Mouse (Mus musculus) midbrain, embryonic 13.5 days (tissue): Measurements from ENCODE around the gene Tlr4. TPM values are rescaled to one million over a fixed set of nuclear protein-coding genes. Genes with fewer than 3 reads are reported as not detected.

ENCODE experiments used
- ATAC-seq: fragments of 200-750 bp; cut with Nextera tagmentation; 2 replicates; pipeline ENCODE4 v1.8.0; 2017; ENCODE audit warnings: mild to moderate bottlenecking, moderate TSS enrichment, moderate library complexity
- H3K27ac ChIP-seq: fragments of 300-500 bp; sonication (generic); 2 replicates; pipeline ENCODE4 v1.5.1; 2015; ENCODE audit warnings: inconsistent platforms, mild to moderate bottlenecking, moderate library complexity
- H3K27me3 ChIP-seq: fragments of 300-500 bp; sonication (generic); 2 replicates; pipeline ENCODE4 v1.6.1; 2015; ENCODE audit warnings: mild to moderate bottlenecking, inconsistent platforms
- H3K36me3 ChIP-seq: fragments of 300-500 bp; sonication (generic); 2 replicates; pipeline ENCODE4 v1.6.1; 2015; ENCODE audit warnings: mild to moderate bottlenecking, inconsistent platforms
- H3K4me1 ChIP-seq: fragments of 300-500 bp; sonication (generic); replicated peaks from 2 replicates; pipeline ENCODE4 v1.6.1; 2015; ENCODE audit warnings: inconsistent platforms
- H3K4me2 ChIP-seq: fragments of 300-500 bp; sonication (generic); replicated peaks from 2 replicates; pipeline ENCODE4 v1.6.1; 2015; ENCODE audit warnings: moderate library complexity, mild to moderate bottlenecking, inconsistent platforms
- H3K4me3 ChIP-seq: fragments of 300-500 bp; sonication (generic); replicated peaks from 2 replicates; pipeline ENCODE4 v1.5.1; 2015; ENCODE audit warnings: mild to moderate bottlenecking, inconsistent platforms
- H3K9ac ChIP-seq: fragments of 300-500 bp; sonication (generic); replicated peaks from 2 replicates; pipeline ENCODE4 v1.6.1; 2015; ENCODE audit warnings: mild to moderate bottlenecking, inconsistent platforms
- H3K9me3 ChIP-seq: fragments of 300-500 bp; sonication (generic); 2 replicates; pipeline ENCODE4 v1.6.1; 2016; ENCODE audit warnings: mild to moderate bottlenecking, inconsistent platforms
- WGBS: fragments of 180-500 bp; shearing (Covaris S2); methylation state at CpG from one replicate; pipeline ENCODE4 v1.1.7; 2015; 5-methylcytosine and 5-hydroxymethylcytosine counted together
- polyA plus RNA-seq: library from polyadenylated mRNA; unstranded; fragments of >200 nt; fragmentation: Nextera tagmentation; extraction: Ambion mirVana; gene quantifications from 2 replicates; pipeline ENCODE4 v1.2.1, GENCODE M21; 2015

Gene Tlr4
- polyA plus RNA-seq = 0.58 and 0.67 TPM in 2 replicates

DNA sequence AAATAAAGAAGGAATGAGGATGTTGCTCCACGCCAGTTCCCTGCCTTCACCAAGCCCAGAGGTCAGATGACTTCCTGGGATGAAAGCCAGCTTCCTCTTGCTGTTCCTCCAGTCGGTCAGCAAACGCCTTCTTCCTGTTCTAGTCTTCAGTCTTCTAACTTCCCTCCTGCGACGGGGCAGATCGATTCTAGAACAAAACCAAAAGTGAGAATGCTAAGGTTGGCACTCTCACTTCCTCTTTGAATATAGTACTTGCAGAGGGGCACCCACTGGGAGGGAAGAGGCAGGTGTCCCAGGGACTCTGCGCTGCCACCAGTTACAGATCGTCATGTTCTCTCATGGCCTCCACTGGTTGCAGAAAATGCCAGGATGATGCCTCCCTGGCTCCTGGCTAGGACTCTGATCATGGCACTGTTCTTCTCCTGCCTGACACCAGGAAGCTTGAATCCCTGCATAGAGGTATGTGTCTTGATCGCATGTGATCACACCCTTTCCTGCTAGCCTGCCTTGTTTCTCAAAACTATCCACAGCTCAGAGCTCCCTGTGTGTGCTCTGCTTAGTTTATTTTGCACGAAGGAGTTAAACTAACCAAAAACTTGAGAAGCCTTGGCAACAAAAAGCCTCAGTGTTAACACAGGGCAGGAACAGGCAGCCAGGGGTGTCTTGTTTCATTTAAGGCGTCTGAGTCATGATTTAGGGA is at the start of gene Tlr4:
Gene Tlr4, plus strand, starts transcription at position 122 of the 700 bp plus-strand sequence.
- no peak for ATAC-seq
- WGBS = 81% methylated on average over 11 of the region's 11 CpGs

DNA sequence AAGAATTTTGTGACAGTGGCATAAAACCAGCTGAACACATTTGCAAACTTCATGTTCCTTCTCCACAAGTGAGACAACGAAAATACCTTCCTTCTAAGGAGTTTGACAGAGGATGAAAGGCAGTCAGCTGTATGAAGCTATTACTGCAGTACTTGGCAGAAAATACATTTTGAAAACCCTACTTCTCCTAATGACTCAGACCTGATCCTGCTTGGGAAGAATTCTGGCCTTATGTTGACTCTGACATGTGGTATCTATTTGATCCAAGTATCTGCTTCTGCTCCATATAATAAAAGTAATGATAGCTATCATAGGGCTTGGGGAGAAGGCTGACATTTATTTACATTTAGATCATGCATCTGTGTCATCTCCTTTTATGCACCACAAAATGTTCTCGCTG is 33.1 kb upstream of the Tlr4 start:
- no peaks in the 10 kb centered on the region for H3K27me3 ChIP-seq
- no peak for ATAC-seq
- H3K9ac ChIP-seq = no peak overlapping the region
- no peak overlapping the region for H3K27ac ChIP-seq
- 91% methylated on average over 2 of the region's 2 CpGs for WGBS
- H3K4me3 ChIP-seq = no peak overlapping the region
- H3K36me3 ChIP-seq = no peaks in the 10 kb centered on the region
- H3K4me1 ChIP-seq = no peaks in the 10 kb centered on the region
- H3K4me2 ChIP-seq = no peak overlapping the region
- H3K9me3 ChIP-seq = no peaks in the 10 kb centered on the region

More for the DNA sequence above, at the start of gene Tlr4:
- Histone ChIP-seq H3K9me3 (no peaks in the 10 kb centered on the region), H3K27ac (no peak within 1 kb of the TSS), H3K4me2 (no peak within 1 kb of the TSS), H3K4me1 (no peaks in the 10 kb centered on the region), H3K36me3 (no peaks in the 10 kb centered on the region), H3K4me3 (no peak within 1 kb of the TSS), H3K27me3 (no peaks in the 10 kb centered on the region), H3K9ac (no peak within 1 kb of the TSS)

DNA sequence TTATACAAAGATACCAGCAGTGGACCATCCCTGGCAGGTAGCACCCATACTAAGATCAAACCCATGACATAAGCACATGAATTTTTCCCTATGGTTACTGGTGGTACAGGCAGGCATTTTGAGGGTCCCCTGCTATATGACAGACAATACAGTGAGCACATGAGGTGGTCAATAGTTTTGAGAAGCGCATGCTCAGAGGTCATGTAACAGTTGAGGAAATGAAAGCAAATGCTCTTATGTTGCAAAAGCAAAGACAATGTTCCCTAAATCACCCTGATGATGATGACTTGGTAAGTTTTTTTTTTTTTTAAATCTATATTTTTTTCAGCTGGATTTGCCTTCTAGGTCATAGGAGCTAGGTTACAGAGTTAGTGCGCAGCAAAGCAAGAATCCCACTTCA is 30.7 kb upstream of the Tlr4 start:
- H3K4me1 ChIP-seq = no peaks in the 10 kb centered on the region
- H3K27ac ChIP-seq = no peak overlapping the region
- H3K27me3 ChIP-seq = no peaks in the 10 kb centered on the region
- H3K9ac ChIP-seq = no peak overlapping the region
- H3K9me3 ChIP-seq = no peaks in the 10 kb centered on the region
- H3K36me3 ChIP-seq = no peaks in the 10 kb centered on the region
- no peak overlapping the region for H3K4me3 ChIP-seq
- H3K4me2 ChIP-seq = no peak overlapping the region
- WGBS = 95% methylated on average over 2 of the region's 2 CpGs
- ATAC-seq = no peak

DNA sequence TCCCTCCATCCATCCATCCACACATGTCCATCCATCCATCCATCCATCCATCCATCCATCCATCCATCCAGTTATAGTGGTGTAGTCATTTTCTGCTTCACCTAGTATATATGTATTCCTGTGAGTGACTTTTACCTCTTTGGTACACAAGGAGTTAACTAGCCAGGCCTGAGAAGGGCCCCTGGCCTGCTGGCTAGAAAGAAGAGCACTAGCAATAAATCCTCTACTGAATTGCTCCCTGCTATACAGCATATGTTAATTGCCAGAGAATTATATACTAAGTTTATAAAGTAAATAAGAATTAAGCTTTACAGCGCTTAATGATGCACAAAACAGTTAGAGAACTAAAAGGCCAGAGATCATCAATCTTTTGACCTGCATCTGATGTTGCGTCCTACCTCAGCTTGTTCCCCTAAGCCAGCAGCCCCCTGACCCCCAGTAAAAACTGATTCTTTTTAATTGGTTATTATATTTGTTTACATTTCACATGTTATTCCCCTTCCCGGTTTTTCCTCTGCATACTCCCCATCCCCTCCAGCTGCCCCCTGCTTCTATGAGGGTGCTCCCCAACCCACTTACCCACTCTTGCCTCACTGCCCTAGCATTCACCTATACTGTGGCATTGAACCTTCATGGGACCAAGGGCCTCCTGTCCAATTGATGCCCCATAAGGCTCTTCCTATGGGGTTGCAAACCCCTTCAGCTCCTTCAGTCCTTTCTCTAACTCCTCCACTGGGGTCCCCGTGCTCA is 22.7 kb upstream of the Tlr4 start:
- no peak for ATAC-seq
- no peak overlapping the region for H3K4me2 ChIP-seq
- H3K36me3 ChIP-seq = no peaks in the 10 kb centered on the region
- no peaks in the 10 kb centered on the region for H3K9me3 ChIP-seq
- 82% methylated on average over 4 of the region's 4 CpGs for WGBS
- no peak overlapping the region for H3K27ac ChIP-seq
- no peaks in the 10 kb centered on the region for H3K27me3 ChIP-seq
- no peak overlapping the region for H3K4me3 ChIP-seq
- H3K4me1 ChIP-seq = no peaks in the 10 kb centered on the region
- H3K9ac ChIP-seq = no peak overlapping the region

DNA sequence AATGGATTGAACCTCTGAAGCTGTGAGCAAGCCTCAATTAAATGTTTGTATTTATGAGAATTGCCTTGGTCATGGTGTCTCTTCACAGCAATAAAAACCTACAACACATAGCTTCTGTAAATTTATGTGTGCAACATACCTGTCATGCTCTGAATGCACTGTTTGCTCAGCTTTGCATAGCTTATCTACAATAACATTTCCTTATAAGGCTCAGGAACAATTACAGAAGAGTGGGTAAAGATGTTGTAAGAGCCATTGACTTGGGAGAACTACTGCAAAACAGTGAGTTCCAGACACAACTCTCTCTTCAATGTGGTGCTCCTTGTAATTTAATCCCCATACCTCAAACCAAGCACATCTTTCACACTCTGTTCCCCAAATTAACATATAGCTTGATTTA is 21.6 kb upstream of the Tlr4 start:
- H3K27ac ChIP-seq = no peak overlapping the region
- no peaks in the 10 kb centered on the region for H3K36me3 ChIP-seq
- H3K4me2 ChIP-seq = no peak overlapping the region
- H3K9ac ChIP-seq = no peak overlapping the region
- ATAC-seq = no peak
- no peak overlapping the region for H3K4me3 ChIP-seq
- no peaks in the 10 kb centered on the region for H3K9me3 ChIP-seq
- no peaks in the 10 kb centered on the region for H3K27me3 ChIP-seq
- no peaks in the 10 kb centered on the region for H3K4me1 ChIP-seq

DNA sequence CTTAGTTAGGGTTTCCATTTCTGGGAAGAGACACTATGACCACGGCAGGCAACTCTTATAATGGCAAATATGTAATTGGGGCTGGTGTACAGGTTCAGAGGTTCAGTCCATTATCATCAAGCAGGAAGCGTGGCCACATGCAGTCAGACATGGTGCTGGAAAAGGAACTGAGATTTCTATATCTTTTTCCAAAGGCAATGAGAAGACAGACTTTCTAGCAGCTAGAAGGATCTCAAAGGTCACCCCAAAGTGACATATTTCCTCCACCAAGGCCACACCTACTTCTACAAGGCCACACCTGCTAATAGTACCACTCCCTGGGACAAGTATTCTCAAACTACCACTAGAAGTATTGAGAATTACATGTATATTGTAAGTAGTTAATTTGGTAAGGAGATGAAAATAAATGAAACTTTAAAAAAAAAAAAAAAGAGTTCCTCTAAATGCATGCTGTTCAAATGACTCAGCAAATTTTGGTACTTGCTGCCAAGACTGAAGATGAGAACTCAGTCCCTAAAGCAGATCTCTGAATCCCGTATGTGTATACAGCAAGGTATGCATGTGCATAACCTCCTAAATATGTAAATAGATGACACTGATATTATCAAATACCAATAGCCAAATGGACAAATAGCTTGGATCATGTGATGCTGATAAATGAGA is 10.9 kb upstream of the Tlr4 start:
- Histone ChIP-seq H3K27ac (no peak overlapping the region), H3K4me3 (no peak overlapping the region), H3K9ac (no peak overlapping the region), H3K9me3 (no peaks in the 10 kb centered on the region), H3K27me3 (no peaks in the 10 kb centered on the region), H3K4me2 (no peak overlapping the region), H3K4me1 (no peaks in the 10 kb centered on the region), H3K36me3 (no peaks in the 10 kb centered on the region)
- WGBS = 85% methylated on average over 3 of the region's 3 CpGs
- no peak for ATAC-seq

DNA sequence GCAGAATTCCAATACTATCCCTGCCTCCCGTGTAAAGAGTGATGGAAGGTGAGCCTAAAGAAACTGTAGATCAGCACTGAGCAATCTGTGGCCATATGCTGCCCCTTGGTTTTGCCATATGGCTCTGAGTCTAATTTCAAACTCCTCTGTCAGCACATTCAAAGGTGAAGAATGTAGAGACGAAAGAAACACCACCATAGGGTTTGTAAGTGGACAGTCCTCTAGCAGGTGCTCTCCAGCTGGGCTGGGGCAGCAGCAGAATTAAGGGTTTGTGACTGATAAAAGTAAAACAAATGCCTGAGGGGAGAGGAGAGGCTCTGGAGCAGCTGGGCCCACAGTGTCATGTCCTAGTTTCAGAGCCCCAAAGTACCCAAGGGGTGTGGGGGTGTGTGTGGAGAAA is 6.2 kb upstream of the Tlr4 start:
- H3K27me3 ChIP-seq = no peaks in the 10 kb centered on the region
- H3K9me3 ChIP-seq = no peaks in the 10 kb centered on the region
- no peak overlapping the region for H3K27ac ChIP-seq
- 71% methylated on average over 2 of the region's 2 CpGs for WGBS
- H3K9ac ChIP-seq = no peak overlapping the region
- H3K36me3 ChIP-seq = no peaks in the 10 kb centered on the region
- no peaks in the 10 kb centered on the region for H3K4me1 ChIP-seq
- ATAC-seq = no peak
- no peak overlapping the region for H3K4me3 ChIP-seq
- no peak overlapping the region for H3K4me2 ChIP-seq

DNA sequence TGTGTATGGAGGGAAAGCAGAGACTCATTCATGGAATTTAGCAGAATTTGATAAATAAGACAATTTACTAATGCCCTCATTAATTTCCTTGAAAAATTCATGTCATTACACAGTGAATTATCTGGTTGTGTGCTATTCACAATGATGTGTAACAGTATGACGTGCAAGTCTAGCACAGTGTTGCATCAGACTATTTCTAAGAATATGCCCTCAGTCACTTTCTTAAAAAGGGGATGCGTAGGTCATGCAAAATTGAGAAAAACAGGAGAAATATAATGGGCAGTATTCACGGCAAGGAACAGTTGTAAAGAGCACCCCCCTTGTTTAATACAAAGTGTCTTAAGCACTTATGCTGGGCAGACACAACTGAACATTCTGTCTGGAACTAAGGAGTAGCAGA is 5.6 kb upstream of the Tlr4 start:
- no peak overlapping the region for H3K4me3 ChIP-seq
- H3K27ac ChIP-seq = no peak overlapping the region
- WGBS = 89% methylated on average over 3 of the region's 3 CpGs
- no peaks in the 10 kb centered on the region for H3K4me1 ChIP-seq
- no peaks in the 10 kb centered on the region for H3K27me3 ChIP-seq
- no peak for ATAC-seq
- no peaks in the 10 kb centered on the region for H3K9me3 ChIP-seq
- H3K4me2 ChIP-seq = no peak overlapping the region
- H3K36me3 ChIP-seq = no peaks in the 10 kb centered on the region
- no peak overlapping the region for H3K9ac ChIP-seq

DNA sequence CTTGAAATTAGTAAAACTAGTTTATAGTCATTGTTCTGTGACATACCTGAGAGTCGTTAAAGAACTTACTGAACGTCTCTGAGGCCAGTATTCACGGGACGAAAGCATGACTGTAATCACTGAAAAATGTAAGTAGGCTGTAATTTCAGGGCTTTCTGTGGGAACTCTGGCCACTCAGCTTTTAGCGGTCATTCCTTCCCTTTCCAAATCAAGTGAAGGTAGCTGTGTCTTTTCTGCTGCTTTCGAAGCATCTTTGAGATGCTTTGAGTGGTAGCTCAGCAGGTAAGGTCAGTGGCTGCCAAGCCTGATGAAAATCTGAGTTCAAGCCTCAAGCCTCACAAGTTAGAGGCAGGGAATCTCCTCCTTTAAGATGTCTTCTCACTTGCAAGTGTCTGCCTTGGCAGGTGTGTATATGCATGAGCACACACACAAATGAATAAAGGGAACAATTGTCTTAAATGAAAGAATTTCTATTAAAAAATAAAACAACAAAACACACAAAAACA is 832 bp downstream of the Tlr4 start:
- Histone ChIP-seq H3K4me2 (no peak overlapping the region), H3K4me3 (no peak overlapping the region), H3K27ac (no peak overlapping the region), H3K27me3 (no peaks in the 10 kb centered on the region), H3K4me1 (no peaks in the 10 kb centered on the region), H3K9me3 (no peaks in the 10 kb centered on the region), H3K36me3 (no peaks in the 10 kb centered on the region), H3K9ac (no peak overlapping the region)
- 82% methylated on average over 6 of the region's 6 CpGs for WGBS
- no peak for ATAC-seq

DNA sequence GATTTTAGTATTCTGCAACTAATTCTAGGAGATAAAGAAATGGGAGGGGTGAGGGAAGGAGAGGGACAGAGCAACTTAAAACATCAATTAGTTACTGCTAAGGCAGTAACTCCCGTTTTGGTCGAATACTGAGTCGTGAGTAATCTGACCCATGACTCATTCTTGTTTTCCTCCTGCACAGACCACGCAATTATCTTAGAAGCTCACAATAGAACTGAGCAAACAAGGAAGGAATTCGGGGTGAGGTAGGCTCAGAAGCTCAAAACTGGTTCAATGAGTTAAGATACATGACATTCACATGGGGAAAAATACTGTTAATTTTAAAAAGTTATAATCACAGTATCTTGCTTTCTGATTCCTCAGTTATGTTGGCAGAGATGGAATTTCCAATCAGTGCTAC is 1.3 kb downstream of the Tlr4 start:
- H3K9ac ChIP-seq = no peak overlapping the region
- no peak overlapping the region for H3K4me3 ChIP-seq
- H3K4me2 ChIP-seq = no peak overlapping the region
- 39% methylated on average over 5 of the region's 5 CpGs for WGBS
- H3K27me3 ChIP-seq = no peaks in the 10 kb centered on the region
- H3K36me3 ChIP-seq = no peaks in the 10 kb centered on the region
- no peak overlapping the region for H3K27ac ChIP-seq
- no peaks in the 10 kb centered on the region for H3K9me3 ChIP-seq
- no peak for ATAC-seq
- H3K4me1 ChIP-seq = no peaks in the 10 kb centered on the region

DNA sequence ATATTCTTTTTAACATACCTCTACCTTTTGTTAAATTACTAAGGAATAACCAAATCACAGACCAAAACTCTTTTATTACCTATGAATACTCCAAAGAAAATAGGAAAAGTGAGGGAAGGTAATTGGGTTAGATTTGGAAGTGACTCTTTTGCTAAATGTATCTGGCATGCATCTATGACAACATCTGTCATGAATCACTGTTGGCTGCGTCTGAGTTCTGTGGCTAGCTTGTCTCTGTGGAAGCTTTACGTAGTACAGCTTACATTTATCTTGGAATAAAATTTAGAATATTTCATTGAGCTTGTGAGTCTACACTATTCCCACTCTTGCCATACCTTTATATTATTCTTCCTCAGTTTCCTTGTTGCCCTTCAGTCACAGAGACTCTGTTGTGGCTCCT is 10.7 kb downstream of the Tlr4 start:
- no peak overlapping the region for H3K27ac ChIP-seq
- H3K36me3 ChIP-seq = no peaks in the 10 kb centered on the region
- H3K27me3 ChIP-seq = no peaks in the 10 kb centered on the region
- no peak overlapping the region for H3K9ac ChIP-seq
- 92% methylated on average over 2 of the region's 2 CpGs for WGBS
- no peak overlapping the region for H3K4me3 ChIP-seq
- H3K4me2 ChIP-seq = no peak overlapping the region
- no peak for ATAC-seq
- H3K9me3 ChIP-seq = no peaks in the 10 kb centered on the region
- H3K4me1 ChIP-seq = no peaks in the 10 kb centered on the region

DNA sequence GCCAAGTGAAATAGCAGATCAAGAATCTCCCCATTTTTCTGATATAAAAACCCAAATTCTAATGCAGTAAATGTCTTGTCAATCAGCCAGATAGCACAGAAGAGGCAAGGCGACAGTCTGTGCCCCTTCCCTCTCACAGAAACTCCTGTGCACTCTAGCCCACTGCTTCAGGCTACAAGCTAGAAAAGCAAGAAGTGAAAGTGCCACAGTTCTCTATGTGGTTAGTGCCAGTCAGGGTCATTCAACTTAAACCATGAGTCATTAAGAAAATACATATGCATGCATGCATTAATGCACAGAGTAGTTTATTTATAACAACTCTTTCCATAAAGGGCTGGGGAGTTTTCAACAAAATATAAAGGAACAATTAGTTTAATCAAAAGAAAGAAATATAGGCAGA is 15.9 kb downstream of the Tlr4 start:
- H3K9ac ChIP-seq = no peak overlapping the region
- no peaks in the 10 kb centered on the region for H3K4me1 ChIP-seq
- H3K4me2 ChIP-seq = no peak overlapping the region
- no peaks in the 10 kb centered on the region for H3K36me3 ChIP-seq
- ATAC-seq = no peak
- WGBS = 59% methylated on average over 1 of the region's 1 CpGs
- no peak overlapping the region for H3K4me3 ChIP-seq
- no peaks in the 10 kb centered on the region for H3K27me3 ChIP-seq
- no peak overlapping the region for H3K27ac ChIP-seq
- no peaks in the 10 kb centered on the region for H3K9me3 ChIP-seq
